Mouse (Mus musculus) MEL (cell line): Measurements from ENCODE around the gene Klrd1.

Source experiments
- CHD2 ChIP-seq: IDR thresholded peaks from 2 replicates; pipeline ENCODE4 v1.6.1; 2011; ENCODE audit warnings: low read length, improper control_type of control experiment
- CTCF ChIP-seq, 3 experiments: IDR thresholded peaks in 2 of 3; conservative IDR thresholded peaks in 1 of 3; 2 replicates each; pipeline ENCODE4 v1.5.1; 2011 to 2012; ENCODE audit warnings: low read length in 3 of 3, low read depth in 2 of 3, mild to moderate bottlenecking in 2 of 3, improper control_type of control experiment in 1 of 3, inconsistent platforms in 1 of 3, mixed read lengths in 1 of 3, moderate library complexity in 1 of 3; ENCODE audit not compliant: control insufficient read depth in 1 of 3, insufficient read depth in 1 of 3, poor library complexity in 1 of 3, severe bottlenecking in 1 of 3
- ETS1 ChIP-seq: IDR thresholded peaks from 2 replicates; pipeline ENCODE4 v1.6.1; 2012; ENCODE audit warnings: low read depth, mild to moderate bottlenecking, inconsistent platforms, low read length, improper control_type of control experiment, moderate library complexity
- GATA1 ChIP-seq: IDR thresholded peaks from 2 replicates; pipeline ENCODE4 v1.6.1; 2011; ENCODE audit warnings: low read depth, low read length, improper control_type of control experiment
- MAX ChIP-seq: IDR thresholded peaks from 2 replicates; pipeline ENCODE4 v1.6.1; 2011; ENCODE audit warnings: low read length, improper control_type of control experiment
- MXI1 ChIP-seq: IDR thresholded peaks from 2 replicates; pipeline ENCODE4 v1.6.1; 2011; ENCODE audit warnings: mild to moderate bottlenecking, low read depth, low read length, improper control_type of control experiment
- NRF1 ChIP-seq: IDR thresholded peaks from 2 replicates; pipeline ENCODE4 v1.6.1; 2014; ENCODE audit warnings: low read depth, mild to moderate bottlenecking, inconsistent platforms, low read length, improper control_type of control experiment, moderate library complexity; ENCODE audit not compliant: poor library complexity, insufficient read depth, severe bottlenecking
- POLR2A ChIP-seq, 2 experiments: IDR thresholded peaks; 2 replicates each; pipeline ENCODE4 v1.6.1; 2011 to 2012; ENCODE audit warnings: low read length in 2 of 2, mild to moderate bottlenecking in 2 of 2, control low read depth in 1 of 2, improper control_type of control experiment in 1 of 2, low read depth in 1 of 2, moderate library complexity in 1 of 2; ENCODE audit not compliant: control insufficient read depth in 1 of 2, insufficient read depth in 1 of 2, poor library complexity in 1 of 2
- RAD21 ChIP-seq: IDR thresholded peaks from 2 replicates; pipeline ENCODE4 v1.6.1; 2011; ENCODE audit warnings: mild to moderate bottlenecking, low read depth, low read length, improper control_type of control experiment
- UBTF ChIP-seq: IDR thresholded peaks from 2 replicates; pipeline ENCODE4 v1.6.1; 2012; ENCODE audit warnings: low read depth, mild to moderate bottlenecking, inconsistent platforms, low read length, improper control_type of control experiment, moderate library complexity, borderline replicate concordance; ENCODE audit not compliant: insufficient read depth
- ZC3H11A ChIP-seq: IDR thresholded peaks from 2 replicates; pipeline ENCODE4 v1.6.1; 2012; ENCODE audit warnings: low read depth, mild to moderate bottlenecking, inconsistent platforms, low read length, improper control_type of control experiment
- ZKSCAN1 ChIP-seq: IDR thresholded peaks from 2 replicates; pipeline ENCODE4 v1.6.1; 2012; ENCODE audit warnings: low read depth, mild to moderate bottlenecking, inconsistent platforms, low read length, improper control_type of control experiment, moderate library complexity
- ZNF384 ChIP-seq: IDR thresholded peaks from 2 replicates; pipeline ENCODE4 v1.6.1; 2012; ENCODE audit warnings: low read depth, mild to moderate bottlenecking, inconsistent platforms, low read length, improper control_type of control experiment

- TF ChIP-seq ZKSCAN1 (no peak), NRF1 (no peak), CTCF (IDR thresholded peaks at IDR 0.05 in 2 of 3, conservative IDR thresholded peaks at IDR 0.05 in 1 of 3; ENCODE audit: control insufficient read depth in 1 of 3, insufficient read depth in 1 of 3, low read depth in 2 of 3, low read length in 3 of 3, poor library complexity in 1 of 3, severe bottlenecking in 1 of 3) (no peak), ZC3H11A (no peak), POLR2A (IDR thresholded peaks at IDR 0.05; ENCODE audit: control insufficient read depth in 1 of 2, insufficient read depth in 1 of 2, low read depth in 1 of 2, low read length in 2 of 2, poor library complexity in 1 of 2) (no peak), RAD21 (no peak), UBTF (no peak), GATA1 (no peak), ZNF384 (no peak), CHD2 (no peak), MXI1 (no peak), ETS1 (no peak), MAX (no peak)
These were observed 49.0 kb upstream of the Klrd1 start for GRCm38 (mm10) chr6:129542540-129542939.
